Mouse (Mus musculus) CH12.LX (cell line): ENCODE results near the gene Tpst2.

ENCODE experiments used
- CHD1 ChIP-seq: IDR thresholded peaks from 2 replicates; pipeline ENCODE4 v1.6.1; 2012; ENCODE audit warnings: low read depth, low read length, improper control_type of control experiment, inconsistent platforms
- CHD2 ChIP-seq: IDR thresholded peaks from 2 replicates; pipeline ENCODE4 v1.6.1; 2011; ENCODE audit warnings: low read length, improper control_type of control experiment
- CTCF ChIP-seq, 2 experiments: IDR thresholded peaks in 1 of 2; conservative IDR thresholded peaks in 1 of 2; 2 replicates each; pipeline ENCODE4 v1.5.1; 2011 to 2012; ENCODE audit warnings: low read depth in 2 of 2, low read length in 2 of 2, improper control_type of control experiment in 1 of 2, inconsistent platforms in 1 of 2, mild to moderate bottlenecking in 1 of 2, moderate library complexity in 1 of 2
- E2F4 ChIP-seq: IDR thresholded peaks from 2 replicates; pipeline ENCODE4 v1.6.1; 2011; ENCODE audit warnings: low read depth, low read length, improper control_type of control experiment; ENCODE audit not compliant: insufficient replicate concordance
- HCFC1 ChIP-seq: IDR thresholded peaks from 2 replicates; pipeline ENCODE4 v1.6.1; 2012; ENCODE audit warnings: low read depth, mild to moderate bottlenecking, inconsistent platforms, low read length, improper control_type of control experiment
- POLR2A ChIP-seq: IDR thresholded peaks from 2 replicates; pipeline ENCODE4 v1.6.1; 2011; ENCODE audit warnings: low read depth, mild to moderate bottlenecking, improper control_type of control experiment, low read length
- POLR2AphosphoS2 ChIP-seq: IDR thresholded peaks from 2 replicates; pipeline ENCODE4 v1.6.1; 2011; ENCODE audit warnings: low read depth, low read length, improper control_type of control experiment
- UBTF ChIP-seq: IDR thresholded peaks from 2 replicates; pipeline ENCODE4 v1.6.1; 2012; ENCODE audit warnings: low read depth, mild to moderate bottlenecking, inconsistent platforms, low read length, improper control_type of control experiment, moderate library complexity
- USF2 ChIP-seq: conservative IDR thresholded peaks from 2 replicates; pipeline ENCODE4 v1.6.1; 2011; ENCODE audit warnings: low read depth, low read length, improper control_type of control experiment
- ZKSCAN1 ChIP-seq: IDR thresholded peaks from 2 replicates; pipeline ENCODE4 v1.6.1; 2012; ENCODE audit warnings: low read depth, inconsistent platforms, low read length, improper control_type of control experiment, borderline replicate concordance

GRCm38 (mm10) chr5:112247399-112247798 is 29.1 kb upstream of the Tpst2 start:
- no peak for TF ChIP-seq E2F4
- no peak for TF ChIP-seq POLR2A
- TF ChIP-seq CTCF (conservative IDR thresholded peaks at IDR 0.05 in 1 of 2, IDR thresholded peaks at IDR 0.05 in 1 of 2; ENCODE audit: low read depth in 2 of 2, low read length in 2 of 2): no peak
- no peak for TF ChIP-seq USF2
- TF ChIP-seq UBTF: no peak
- TF ChIP-seq CHD1: no peak
- no peak for TF ChIP-seq CHD2
- no peak for TF ChIP-seq HCFC1
- TF ChIP-seq ZKSCAN1: no peak
- no peak for TF ChIP-seq POLR2AphosphoS2
